Comparison of ENCODE assay signal across 9 mouse cellular contexts in the genomic region with DNA sequence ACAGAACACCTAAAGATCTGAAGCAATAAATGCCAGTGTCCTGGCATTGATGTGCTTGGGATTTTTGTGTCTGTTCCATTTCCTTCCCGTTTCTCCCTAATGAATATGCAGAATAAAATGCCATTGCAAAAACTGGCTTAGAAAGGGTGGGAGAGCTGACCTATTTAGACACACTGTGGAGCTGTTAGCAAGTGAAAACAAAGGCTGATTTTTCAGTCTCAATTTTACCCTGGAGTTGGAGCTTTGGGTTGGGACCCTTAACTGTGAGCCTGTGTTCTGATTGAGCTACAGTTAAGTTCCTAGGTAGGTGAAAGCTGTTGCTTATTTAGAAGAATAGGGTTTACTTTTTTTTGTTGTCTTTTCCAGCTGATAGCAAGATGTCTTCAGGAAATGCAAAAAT. TPM values are rescaled to one million over a fixed set of nuclear protein-coding genes. Genes with fewer than 3 reads are reported as not detected.
DNase-seq lines count a peak whose midpoint lies in the region; ATAC-seq lines count a peak whose summit lies in the region.
"Had no signal": no experiment of that assay in that cellular context is flagged by ENCODE, and none has a peak within 500 bp of the region (broad histone marks: within the 10 kb centered on the region; RNA-seq: fewer than 3 reads in every experiment).

No protein-coding gene starts in this region.

- peaks cover 40% of the 10 kb centered on the region for H3K36me3 ChIP-seq in heart, embryonic 12.5 days
- peaks cover 12% of the 10 kb centered on the region for H3K36me3 ChIP-seq in hindbrain, embryonic 12.5 days
- H3K36me3 ChIP-seq in midbrain, embryonic 11.5 days (ENCODE audit: control insufficient read depth, insufficient read depth, low read length): peaks cover 8% of the 10 kb centered on the region; the same call in 1 of the 2 replicates

- peak overlapping the region; percentile 82 for H3K4me2 ChIP-seq in heart, embryonic 12.5 days
- peak overlapping the region; percentile 70 for H3K4me2 ChIP-seq in hindbrain, embryonic 12.5 days (replicated peaks)
- peak overlapping the region; percentile 75 for H3K4me2 ChIP-seq in midbrain, embryonic 11.5 days

- WGBS in heart, embryonic 12.5 days: 25% methylated on average over 1 of the region's 1 CpGs
- WGBS in hindbrain, embryonic 12.5 days: 27% methylated on average over 1 of the region's 1 CpGs
- 26% methylated on average over 1 of the region's 1 CpGs for WGBS in midbrain, embryonic 11.5 days

- peak overlapping the region; percentile 73; the same call in 1 of the 2 replicates for H3K9ac ChIP-seq in heart, embryonic 12.5 days
- H3K9ac ChIP-seq in hindbrain, embryonic 12.5 days: no peak overlapping the region
- H3K9ac ChIP-seq in midbrain, embryonic 11.5 days (ENCODE audit: low read length): no peak overlapping the region; the same call in 1 of the 2 replicates

- no peaks in the 10 kb centered on the region for H3K27me3 ChIP-seq in heart, embryonic 12.5 days (replicated peaks)
- H3K27me3 ChIP-seq in hindbrain, embryonic 12.5 days: no peaks in the 10 kb centered on the region
- H3K27me3 ChIP-seq in midbrain, embryonic 11.5 days (ENCODE audit: control insufficient read depth, insufficient read depth, low read length): no peaks in the 10 kb centered on the region

- H3K9me3 ChIP-seq in heart, embryonic 12.5 days (replicated peaks): no peaks in the 10 kb centered on the region
- no peaks in the 10 kb centered on the region for H3K9me3 ChIP-seq in hindbrain, embryonic 12.5 days (replicated peaks)
- H3K9me3 ChIP-seq in midbrain, embryonic 11.5 days (ENCODE audit: control insufficient read depth, low read length): no peaks in the 10 kb centered on the region

- H3K4me1 ChIP-seq in heart, embryonic 12.5 days (replicated peaks): peaks cover 16% of the 10 kb centered on the region
- H3K4me1 ChIP-seq in hindbrain, embryonic 12.5 days: peaks cover 15% of the 10 kb centered on the region
- H3K4me1 ChIP-seq in midbrain, embryonic 11.5 days (ENCODE audit: control insufficient read depth, insufficient read depth, low read length): peaks cover 10% of the 10 kb centered on the region

- ATAC-seq in heart, embryonic 12.5 days (ENCODE audit: insufficient number of reproducible peaks, low FRiP score): no peak
- ATAC-seq in hindbrain, embryonic 12.5 days (ENCODE audit: low FRiP score): no peak
- ATAC-seq in midbrain, embryonic 11.5 days (ENCODE audit: low FRiP score): no peak
- no peak for ATAC-seq in frontal cortex, adult (ENCODE audit: low TSS enrichment)

- H3K4me3 ChIP-seq in heart, embryonic 12.5 days: peak overlapping the region; percentile 63
- H3K4me3 ChIP-seq in hindbrain, embryonic 12.5 days: peak overlapping the region; percentile 59
- peak overlapping the region; percentile 70 for H3K4me3 ChIP-seq in midbrain, embryonic 11.5 days (ENCODE audit: low read depth, low read length)

- H3K27ac ChIP-seq in heart, embryonic 12.5 days (ENCODE audit: poor library complexity, severe bottlenecking): no peak overlapping the region
- H3K27ac ChIP-seq in hindbrain, embryonic 12.5 days: no peak overlapping the region
- H3K27ac ChIP-seq in midbrain, embryonic 11.5 days (ENCODE audit: low read depth, low read length): no peak overlapping the region

- no peak for DNase-seq in heart, postnatal 36 days
- DNase-seq in Muller cell, postnatal 12 days (ENCODE audit: inconsistent ontology term): peak; percentile 47
- DNase-seq in midbrain, embryonic 11.5 days (ENCODE audit: low spot score, missing footprints): peak; percentile 85
- DNase-seq in embryo, embryonic 11 days: no peak
- no peak for DNase-seq in adrenal gland, adult 18-20 months (ENCODE audit: low spot score in 2 of 2)
- DNase-seq: cerebellum, adult 8-10 months had no signal

- intact Hi-C loops in heart, postnatal 36 days (cut with DNase I): loop anchor here (5.0 kb wide), 1 partner anchor 130 kb away; a partner anchor contains a TSS

RNA-seq across cellular contexts. Expression of a gene that starts 1.7 kb away (rescaled TPM):
- 963 and 983 TPM in 2 replicates for polyA plus RNA-seq in heart, embryonic 12.5 days (2016; fragmentation: Nextera tagmentation; extraction: Ambion mirVana)
- total RNA-seq in heart, postnatal 36 days (2021): 100 to 1,000 TPM; 476 to 489 TPM
- polyA plus RNA-seq in hindbrain, embryonic 12.5 days (2016; fragmentation: Nextera tagmentation; extraction: Ambion mirVana): 731 and 767 TPM in 2 replicates
- polyA plus RNA-seq in midbrain, embryonic 11.5 days (2014; fragmentation: Nextera tagmentation; extraction: Ambion mirVana): 1,035 and 1,053 TPM in 2 replicates
- total RNA-seq in adrenal gland, adult 18-20 months (2021): 100 to 1,000 TPM; 648 to 719 TPM

RNA-seq across cellular contexts. Expression of a gene that starts 21.2 kb away (rescaled TPM):
- polyA plus RNA-seq in heart, embryonic 12.5 days (2016; fragmentation: Nextera tagmentation; extraction: Ambion mirVana): 31.8 and 34.5 TPM in 2 replicates
- 10 to 100 TPM; 46.8 to 56.1 TPM for total RNA-seq in heart, postnatal 36 days (2021)
- polyA plus RNA-seq in hindbrain, embryonic 12.5 days (2016; fragmentation: Nextera tagmentation; extraction: Ambion mirVana): 26.0 and 26.2 TPM in 2 replicates
- 23.6 and 28.0 TPM in 2 replicates for polyA plus RNA-seq in midbrain, embryonic 11.5 days (2014; fragmentation: Nextera tagmentation; extraction: Ambion mirVana)
- total RNA-seq in adrenal gland, adult 18-20 months (2021): 10 to 100 TPM; 32.3 to 40.3 TPM

RNA-seq across cellular contexts. Expression of a gene that starts 21.3 kb away (rescaled TPM):
- 15.9 and 17.5 TPM in 2 replicates for polyA plus RNA-seq in heart, embryonic 12.5 days (2016; fragmentation: Nextera tagmentation; extraction: Ambion mirVana)
- 1 to 10 TPM; 5.7 to 6.2 TPM for total RNA-seq in heart, postnatal 36 days (2021)
- 22.4 and 23.6 TPM in 2 replicates for polyA plus RNA-seq in hindbrain, embryonic 12.5 days (2016; fragmentation: Nextera tagmentation; extraction: Ambion mirVana)
- polyA plus RNA-seq in midbrain, embryonic 11.5 days (2014; fragmentation: Nextera tagmentation; extraction: Ambion mirVana): 34.3 and 37.7 TPM in 2 replicates
- 10 to 100 TPM; 15.4 to 15.5 TPM for total RNA-seq in adrenal gland, adult 18-20 months (2021)

RNA-seq across cellular contexts. Expression of a gene that starts 33.7 kb away (rescaled TPM):
- 2.9 and 3.1 TPM in 2 replicates for polyA plus RNA-seq in heart, embryonic 12.5 days (2016; fragmentation: Nextera tagmentation; extraction: Ambion mirVana)
- total RNA-seq in heart, postnatal 36 days (2021): 1 to 10 TPM; 1.9 to 2.5 TPM
- 6.9 and 7.4 TPM in 2 replicates for polyA plus RNA-seq in hindbrain, embryonic 12.5 days (2016; fragmentation: Nextera tagmentation; extraction: Ambion mirVana)
- 5.5 and 6.1 TPM in 2 replicates for polyA plus RNA-seq in midbrain, embryonic 11.5 days (2014; fragmentation: Nextera tagmentation; extraction: Ambion mirVana)
- total RNA-seq in adrenal gland, adult 18-20 months (2021): 1 to 10 TPM; 2.6 to 2.7 TPM

RNA-seq across cellular contexts. Expression of a gene that starts 35.6 kb away (rescaled TPM):
- 550 and 559 TPM in 2 replicates for polyA plus RNA-seq in heart, embryonic 12.5 days (2016; fragmentation: Nextera tagmentation; extraction: Ambion mirVana)
- 100 to 1,000 TPM; 272 to 290 TPM for total RNA-seq in heart, postnatal 36 days (2021)
- polyA plus RNA-seq in hindbrain, embryonic 12.5 days (2016; fragmentation: Nextera tagmentation; extraction: Ambion mirVana): 566 and 569 TPM in 2 replicates
- polyA plus RNA-seq in midbrain, embryonic 11.5 days (2014; fragmentation: Nextera tagmentation; extraction: Ambion mirVana): 544 TPM in 2 replicates
- total RNA-seq in adrenal gland, adult 18-20 months (2021): 100 to 1,000 TPM; 822 to 909 TPM

Comparison
In these comparisons a context has a peak if more than half of its experiments do, and no peak if none do; other contexts are left out.
1. DNase-seq: peak in Muller cell, postnatal 12 days (single experiment) and midbrain, embryonic 11.5 days (single experiment); none in heart, postnatal 36 days (0 of 2), embryo, embryonic 11 days (single experiment) and adrenal gland, adult 18-20 months (0 of 2).
2. Peak in every context shown above with its lines, with median percentiles within 50 percentile points of each other: H3K4me2 ChIP-seq and H3K4me3 ChIP-seq.